Mouse (Mus musculus): Measurements from ENCODE around the gene Zfp706. TPM values are rescaled to one million over a fixed set of nuclear protein-coding genes. Genes with fewer than 3 reads are reported as not detected.
A peak's percentile ranks its signal among the peaks of the same experiment; 100 is the strongest.

Zfp706 gene
- polyA plus RNA-seq, 1 experiment: 245 TPM

DNA sequence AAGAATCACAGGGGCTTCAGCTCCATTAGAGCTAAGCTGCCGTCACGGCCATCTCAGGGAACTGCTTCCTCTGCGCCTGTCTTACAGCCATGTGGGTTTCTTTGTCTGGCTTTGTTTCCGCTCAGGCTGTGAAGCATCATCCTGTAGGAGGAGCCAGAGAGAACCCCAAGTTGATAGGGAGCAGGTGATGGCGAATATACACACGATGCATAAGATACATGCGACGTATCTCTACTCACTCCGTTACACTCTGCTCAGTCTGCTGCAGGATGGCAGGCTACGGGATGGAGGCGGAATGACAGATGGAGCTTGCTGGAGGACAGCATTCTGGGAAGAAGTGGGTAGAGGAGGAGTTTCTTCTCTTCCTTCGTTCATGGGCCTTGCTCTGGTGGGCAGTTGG is 37.9 kb upstream of the Zfp706 start:
- TF ChIP-seq POLR2A (IDR thresholded peaks at IDR 0.05; ENCODE audit: insufficient read depth, low read length): no peak
- peak; percentile 16 for TF ChIP-seq CTCF (IDR thresholded peaks at IDR 0.05; ENCODE audit: low read depth, low read length)
- H3K27ac ChIP-seq (ENCODE audit: insufficient read depth, low read length): no peak overlapping the region

DNA sequence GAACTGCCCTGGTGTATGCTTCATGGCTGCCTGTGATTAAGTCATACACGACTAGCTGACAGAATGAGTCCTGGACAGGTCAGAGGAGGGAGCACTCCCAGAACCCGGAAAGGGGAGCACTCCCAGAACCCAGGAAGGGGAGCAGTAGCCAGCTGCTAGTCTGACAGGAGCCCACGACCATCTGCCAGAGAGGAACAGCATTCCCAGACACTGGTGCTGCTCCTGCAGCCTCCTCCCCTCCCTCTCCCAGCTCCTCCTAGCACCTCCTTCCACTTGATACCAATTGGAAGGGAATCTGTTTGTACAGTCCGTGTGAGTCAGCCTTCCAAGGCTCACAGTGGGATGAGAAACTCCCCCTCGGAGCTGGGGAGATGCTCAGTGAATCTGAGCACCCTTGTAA is 35.0 kb upstream of the Zfp706 start:
- peaks cover 3% of the 10 kb centered on the region for H3K4me1 ChIP-seq (ENCODE audit: control insufficient read depth, insufficient read depth, low read length)
- H3K27ac ChIP-seq (ENCODE audit: insufficient read depth, low read length): no peak overlapping the region
- H3K9me3 ChIP-seq (replicated peaks; ENCODE audit: control insufficient read depth, insufficient read depth, low read length, poor library complexity, severe bottlenecking): no peaks in the 10 kb centered on the region
- TF ChIP-seq EP300 (IDR thresholded peaks at IDR 0.05; ENCODE audit: insufficient read depth, low read depth, low read length) (no peak), POLR2A (IDR thresholded peaks at IDR 0.05; ENCODE audit: insufficient read depth, low read length) (no peak), CTCF (IDR thresholded peaks at IDR 0.05; ENCODE audit: low read depth, low read length) (no peak)
- no peak overlapping the region for H3K4me3 ChIP-seq (ENCODE audit: low read depth, low read length)
- no peaks in the 10 kb centered on the region for H3K36me3 ChIP-seq (ENCODE audit: control insufficient read depth, insufficient read depth, low read length, poor library complexity, severe bottlenecking)
- H3K9ac ChIP-seq (ENCODE audit: low read depth, poor library complexity, severe bottlenecking): no peak overlapping the region
- no peaks in the 10 kb centered on the region for H3K27me3 ChIP-seq (ENCODE audit: control insufficient read depth, insufficient read depth, low read length, poor library complexity, severe bottlenecking)

More for the DNA sequence above, 37.9 kb upstream of the Zfp706 start:
- H3K9me3 ChIP-seq (replicated peaks; ENCODE audit: control insufficient read depth, insufficient read depth, low read length, poor library complexity, severe bottlenecking): no peaks in the 10 kb centered on the region
- no peaks in the 10 kb centered on the region for H3K27me3 ChIP-seq (ENCODE audit: control insufficient read depth, insufficient read depth, low read length, poor library complexity, severe bottlenecking)
- no peaks in the 10 kb centered on the region for H3K36me3 ChIP-seq (ENCODE audit: control insufficient read depth, insufficient read depth, low read length, poor library complexity, severe bottlenecking)
- H3K4me1 ChIP-seq (ENCODE audit: control insufficient read depth, insufficient read depth, low read length): peaks cover 3% of the 10 kb centered on the region
- H3K9ac ChIP-seq (ENCODE audit: low read depth, poor library complexity, severe bottlenecking): no peak overlapping the region
- H3K4me3 ChIP-seq (ENCODE audit: low read depth, low read length): peak overlapping the region; percentile 32

DNA sequence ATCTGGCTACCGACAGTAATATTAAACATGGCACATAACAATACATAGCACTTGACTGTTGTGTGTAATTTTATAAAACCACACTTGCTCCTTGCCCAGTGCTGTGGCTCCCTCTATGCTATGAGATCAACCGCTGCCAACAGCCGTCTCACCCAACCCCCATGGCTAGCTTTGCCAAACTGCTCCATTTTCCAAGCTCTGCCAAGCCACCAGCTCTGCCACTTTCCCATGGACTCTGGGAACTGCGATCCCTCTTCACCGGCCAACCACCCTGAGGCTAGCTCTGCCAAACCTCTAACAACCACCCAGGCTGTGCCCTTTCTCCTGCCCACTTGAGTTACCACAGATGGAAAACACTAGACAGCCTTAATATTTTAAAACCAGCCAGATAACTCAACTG is 33.6 kb upstream of the Zfp706 start:
- Histone ChIP-seq H3K4me1 (ENCODE audit: control insufficient read depth, insufficient read depth, low read length) (peaks cover 3% of the 10 kb centered on the region), H3K36me3 (ENCODE audit: control insufficient read depth, insufficient read depth, low read length, poor library complexity, severe bottlenecking) (no peaks in the 10 kb centered on the region), H3K27ac (ENCODE audit: insufficient read depth, low read length) (no peak overlapping the region), H3K9me3 (replicated peaks; ENCODE audit: control insufficient read depth, insufficient read depth, low read length, poor library complexity, severe bottlenecking) (no peaks in the 10 kb centered on the region), H3K4me3 (ENCODE audit: low read depth, low read length) (no peak overlapping the region), H3K9ac (ENCODE audit: low read depth, poor library complexity, severe bottlenecking) (no peak overlapping the region), H3K27me3 (ENCODE audit: control insufficient read depth, insufficient read depth, low read length, poor library complexity, severe bottlenecking) (no peaks in the 10 kb centered on the region)
- no peak for TF ChIP-seq EP300 (IDR thresholded peaks at IDR 0.05; ENCODE audit: insufficient read depth, low read depth, low read length)
- no peak for TF ChIP-seq CTCF (IDR thresholded peaks at IDR 0.05; ENCODE audit: low read depth, low read length)
- no peak for TF ChIP-seq POLR2A (IDR thresholded peaks at IDR 0.05; ENCODE audit: insufficient read depth, low read length)

DNA sequence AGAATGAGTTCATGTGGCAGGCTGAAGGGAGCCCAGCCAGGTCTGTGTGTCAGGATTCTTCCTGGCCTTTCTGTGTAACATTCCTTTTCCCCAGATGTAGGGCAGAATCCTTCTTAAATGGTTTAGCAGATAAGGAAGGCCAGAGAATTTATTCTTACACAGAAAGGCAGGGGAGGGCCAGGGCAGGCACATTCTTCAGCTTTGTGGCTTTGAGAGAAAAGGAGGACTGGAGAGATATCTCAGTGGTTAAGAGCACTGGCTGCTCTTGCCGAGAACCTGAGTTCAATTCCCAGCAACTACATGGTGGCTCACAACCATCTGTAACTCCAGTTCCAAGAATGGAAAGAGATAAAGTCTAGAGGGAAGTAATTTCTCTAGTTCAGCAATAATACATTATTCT is 31.1 kb upstream of the Zfp706 start:
- TF ChIP-seq CTCF (IDR thresholded peaks at IDR 0.05; ENCODE audit: low read depth, low read length) (no peak), EP300 (IDR thresholded peaks at IDR 0.05; ENCODE audit: insufficient read depth, low read depth, low read length) (no peak), POLR2A (IDR thresholded peaks at IDR 0.05; ENCODE audit: insufficient read depth, low read length) (no peak)
- H3K27ac ChIP-seq (ENCODE audit: insufficient read depth, low read length): no peak overlapping the region
- no peaks in the 10 kb centered on the region for H3K9me3 ChIP-seq (replicated peaks; ENCODE audit: control insufficient read depth, insufficient read depth, low read length, poor library complexity, severe bottlenecking)
- H3K4me1 ChIP-seq (ENCODE audit: control insufficient read depth, insufficient read depth, low read length): no peaks in the 10 kb centered on the region
- H3K4me3 ChIP-seq (ENCODE audit: low read depth, low read length): no peak overlapping the region
- H3K9ac ChIP-seq (ENCODE audit: low read depth, poor library complexity, severe bottlenecking): no peak overlapping the region
- no peaks in the 10 kb centered on the region for H3K27me3 ChIP-seq (ENCODE audit: control insufficient read depth, insufficient read depth, low read length, poor library complexity, severe bottlenecking)
- no peaks in the 10 kb centered on the region for H3K36me3 ChIP-seq (ENCODE audit: control insufficient read depth, insufficient read depth, low read length, poor library complexity, severe bottlenecking)

DNA sequence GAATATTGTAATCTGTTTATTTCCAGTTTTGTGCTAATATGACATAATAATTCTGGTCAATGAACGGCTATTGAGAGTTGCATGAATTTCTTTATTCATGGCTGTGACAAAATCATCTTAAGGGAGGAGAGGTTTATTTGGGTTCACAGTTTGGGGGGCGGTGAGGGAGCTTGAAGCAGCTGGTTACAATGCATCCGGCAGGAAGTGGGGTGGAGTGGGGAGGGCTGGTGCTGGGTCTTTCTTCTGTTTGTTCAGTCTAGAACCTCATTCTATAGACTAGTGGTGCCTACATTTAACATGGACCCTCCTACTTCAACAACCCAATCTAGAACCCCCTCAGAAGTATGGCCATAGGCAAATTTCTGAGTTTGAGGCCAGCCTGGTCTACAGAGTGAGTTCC is 30.1 kb upstream of the Zfp706 start:
- H3K4me1 ChIP-seq (ENCODE audit: control insufficient read depth, insufficient read depth, low read length): no peaks in the 10 kb centered on the region

DNA sequence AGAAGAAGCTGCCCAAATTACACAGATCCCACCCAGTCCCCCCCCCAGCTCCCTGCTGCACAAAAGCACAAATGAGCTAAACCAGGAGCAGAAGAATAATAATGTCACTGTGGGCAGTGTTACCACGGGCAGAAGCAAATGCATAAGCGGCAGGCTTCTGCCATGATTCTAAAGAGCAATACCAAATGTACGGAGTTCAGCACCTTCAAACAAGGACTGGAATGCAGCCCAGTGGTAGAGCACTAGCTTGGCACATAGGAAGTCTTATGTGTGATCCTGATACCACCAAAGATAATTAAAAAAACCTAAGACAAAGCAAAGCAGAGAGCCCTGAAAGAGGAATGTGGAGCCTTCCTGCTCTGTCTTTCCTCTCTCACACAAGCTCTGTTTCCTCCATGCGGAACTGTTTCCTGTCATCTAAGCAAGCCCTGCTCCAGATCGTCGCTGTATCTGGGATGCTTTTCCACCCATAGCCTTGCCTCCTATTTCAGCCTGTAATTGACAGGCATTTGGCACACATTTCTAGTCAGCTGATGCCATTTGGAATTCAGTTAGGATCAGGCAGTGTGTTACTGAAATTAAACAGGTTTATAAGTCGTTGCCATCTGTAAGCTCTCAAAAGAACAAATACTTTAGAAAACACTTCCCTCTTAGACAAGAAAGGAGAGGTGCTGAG is 29.0 kb upstream of the Zfp706 start:
- no peak for TF ChIP-seq POLR2A (IDR thresholded peaks at IDR 0.05; ENCODE audit: insufficient read depth, low read length)
- no peak for TF ChIP-seq EP300 (IDR thresholded peaks at IDR 0.05; ENCODE audit: insufficient read depth, low read depth, low read length)
- TF ChIP-seq CTCF (IDR thresholded peaks at IDR 0.05; ENCODE audit: low read depth, low read length): no peak
- no peak overlapping the region for H3K4me3 ChIP-seq (ENCODE audit: low read depth, low read length)

More for the DNA sequence above, 30.1 kb upstream of the Zfp706 start:
- TF ChIP-seq POLR2A (IDR thresholded peaks at IDR 0.05; ENCODE audit: insufficient read depth, low read length) (no peak), EP300 (IDR thresholded peaks at IDR 0.05; ENCODE audit: insufficient read depth, low read depth, low read length) (no peak), CTCF (IDR thresholded peaks at IDR 0.05; ENCODE audit: low read depth, low read length) (no peak)
- Histone ChIP-seq H3K36me3 (ENCODE audit: control insufficient read depth, insufficient read depth, low read length, poor library complexity, severe bottlenecking) (no peaks in the 10 kb centered on the region), H3K27me3 (ENCODE audit: control insufficient read depth, insufficient read depth, low read length, poor library complexity, severe bottlenecking) (no peaks in the 10 kb centered on the region), H3K4me3 (ENCODE audit: low read depth, low read length) (no peak overlapping the region), H3K9me3 (replicated peaks; ENCODE audit: control insufficient read depth, insufficient read depth, low read length, poor library complexity, severe bottlenecking) (no peaks in the 10 kb centered on the region), H3K27ac (ENCODE audit: insufficient read depth, low read length) (no peak overlapping the region), H3K9ac (ENCODE audit: low read depth, poor library complexity, severe bottlenecking) (no peak overlapping the region)

More for the DNA sequence above, 29.0 kb upstream of the Zfp706 start:
- Histone ChIP-seq H3K27me3 (ENCODE audit: control insufficient read depth, insufficient read depth, low read length, poor library complexity, severe bottlenecking) (no peaks in the 10 kb centered on the region), H3K27ac (ENCODE audit: insufficient read depth, low read length) (no peak overlapping the region), H3K4me1 (ENCODE audit: control insufficient read depth, insufficient read depth, low read length) (no peaks in the 10 kb centered on the region), H3K9ac (ENCODE audit: low read depth, poor library complexity, severe bottlenecking) (no peak overlapping the region), H3K9me3 (replicated peaks; ENCODE audit: control insufficient read depth, insufficient read depth, low read length, poor library complexity, severe bottlenecking) (no peaks in the 10 kb centered on the region), H3K36me3 (ENCODE audit: control insufficient read depth, insufficient read depth, low read length, poor library complexity, severe bottlenecking) (no peaks in the 10 kb centered on the region)

All from ES-Bruce4 (cell line).